Mouse (Mus musculus) liver, postnatal 0 days (tissue): ENCODE results near the gene Wdpcp.

ENCODE experiments used
- CTCF ChIP-seq: sonication (generic); IDR thresholded peaks from 2 replicates; pipeline ENCODE4 v1.5.1; 2016; ENCODE audit warnings: antibody characterized with exemption, low read depth
- EP300 ChIP-seq: IDR thresholded peaks from 2 replicates; pipeline ENCODE4 v1.6.1; 2016; ENCODE audit warnings: antibody characterized with exemption, low read depth, mild to moderate bottlenecking

- TF ChIP-seq CTCF, result no peak
- no peak for TF ChIP-seq EP300
These were observed 118.7 kb downstream of the Wdpcp start for GRCm38 (mm10) chr11:21690730-21691129.
